Mouse (Mus musculus) CD4-positive helper T cell, adult 2 months (primary cell): Measurements from ENCODE around the gene Senp1.

Source experiments
- DNase-seq: peaks from one replicate; pipeline ENCODE4 v3.0.0-alpha.2; 2012; ENCODE audit warnings: low read depth, missing footprints, low spot score

The Senp1 gene

GRCm38 (mm10) chr15:98002113-98002990 is 91.2 kb downstream of the Senp1 start:
- DNase-seq, result no peak

- DNase-seq, result no peak
Observed at GRCm38 (mm10) chr15:98001321-98002112, 92.0 kb downstream of the Senp1 start.

DNA sequence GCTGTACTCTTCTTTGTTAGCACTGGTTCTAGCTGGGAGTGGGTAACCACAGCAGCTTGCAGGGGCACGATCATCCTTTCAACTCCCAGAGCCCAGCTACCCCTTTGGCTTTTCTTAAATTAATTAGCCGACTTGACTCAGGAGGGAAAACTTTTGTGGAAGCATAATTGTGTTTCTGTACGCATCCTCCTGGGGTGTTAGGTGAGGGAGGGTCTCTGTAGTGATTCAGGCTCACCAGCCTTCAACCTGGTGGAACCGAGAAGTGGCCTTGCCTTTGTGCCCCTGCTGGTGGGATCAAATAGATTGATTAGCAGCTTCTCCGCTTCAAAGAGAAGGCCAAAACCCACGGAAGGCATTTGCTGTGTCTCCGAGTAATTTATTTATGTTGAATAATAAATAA is 93.6 kb downstream of the Senp1 start:
- no peak for DNase-seq

- no peak for DNase-seq
Observed at GRCm38 (mm10) chr15:97999546-97999945, 94.0 kb downstream of the Senp1 start.

- DNase-seq, result no peak
Observed at GRCm38 (mm10) chr15:97996716-97997256, 96.8 kb downstream of the Senp1 start.

DNA sequence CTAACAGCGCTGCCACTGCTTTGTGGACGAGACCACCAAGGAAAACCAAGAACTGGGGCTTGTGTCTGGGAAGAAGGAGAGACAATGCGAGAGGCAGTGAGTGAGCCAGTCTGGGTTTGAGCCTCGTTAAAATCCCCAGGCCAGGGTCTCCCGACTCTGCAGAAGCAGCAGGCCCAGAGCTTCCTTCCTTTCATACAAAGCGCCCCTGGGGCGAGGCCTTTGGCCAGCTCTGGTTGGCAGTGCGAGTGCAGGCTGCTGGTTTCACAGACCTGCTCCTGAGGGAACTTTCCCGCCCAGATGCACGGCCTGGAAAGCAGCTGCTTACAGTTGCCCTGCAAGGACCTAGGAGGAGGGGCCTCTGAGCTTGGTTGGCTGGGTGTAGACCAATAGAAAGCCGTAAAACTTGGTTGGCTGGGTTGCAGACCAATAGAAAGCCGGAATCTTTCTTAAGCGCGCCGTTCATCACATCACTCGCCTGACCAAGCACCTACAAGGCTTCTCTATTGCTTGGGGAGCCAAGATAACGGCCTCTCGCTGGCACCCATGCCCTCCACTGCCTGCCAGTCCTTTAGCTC is 100.7 kb downstream of the Senp1 start:
- DNase-seq, result peak; percentile 73

- DNase-seq, result no peak
Observed at GRCm38 (mm10) chr15:97992027-97992711, 101.4 kb downstream of the Senp1 start.

GRCm38 (mm10) chr15:97991285-97991895 is 102.2 kb downstream of the Senp1 start:
- DNase-seq, result no peak

GRCm38 (mm10) chr15:97990721-97991120 is 102.8 kb downstream of the Senp1 start:
- no peak for DNase-seq

DNA sequence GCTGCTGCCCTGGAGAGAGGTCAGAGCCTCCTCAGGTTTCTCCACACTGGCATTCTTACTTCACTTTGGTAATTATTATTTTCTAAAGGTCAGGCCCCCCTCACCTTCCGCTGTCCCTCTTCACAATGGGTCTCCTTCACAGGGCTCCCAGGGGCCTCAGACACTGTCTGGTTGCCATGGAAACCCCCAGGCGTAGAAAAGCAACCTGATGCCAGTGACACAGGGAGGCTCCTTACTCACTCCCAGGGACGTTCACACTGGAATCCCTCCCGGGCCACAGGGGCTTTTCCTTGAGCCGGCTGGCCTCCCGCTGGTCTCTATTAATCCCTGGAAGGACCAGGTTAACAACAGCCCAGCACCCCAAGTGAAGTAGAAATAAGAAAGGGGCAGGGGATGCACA is 103.4 kb downstream of the Senp1 start:
- DNase-seq, result no peak

GRCm38 (mm10) chr15:97989544-97989943 is 104.0 kb downstream of the Senp1 start:
- no peak for DNase-seq
